Mouse (Mus musculus) intestine, embryonic 14.5 days (tissue): ENCODE measurements around the gene Srd5a3. TPM values are rescaled to one million over a fixed set of nuclear protein-coding genes. Genes with fewer than 3 reads are reported as not detected.

ENCODE experiments used
- ATAC-seq: fragments of 200-750 bp; cut with Nextera tagmentation; replicated peaks from 2 replicates; pipeline ENCODE4 v1.8.0; 2017; ENCODE audit warnings: low read depth, moderate number of reproducible peaks, moderate TSS enrichment, moderate library complexity; ENCODE audit not compliant: low FRiP score, low TSS enrichment
- DNase-seq: peaks from one replicate; pipeline ENCODE4 v3.0.0-alpha.2; 2018; ENCODE audit warnings: low spot score
- H3K27ac ChIP-seq: fragments of 300-500 bp; sonication (generic); 2 replicates; pipeline ENCODE4 v1.5.1; 2014; ENCODE audit warnings: low read depth, mild to moderate bottlenecking, control low read depth
- H3K27me3 ChIP-seq: fragments of 300-500 bp; sonication (generic); replicated peaks from 2 replicates; pipeline ENCODE4 v1.6.1; 2014; ENCODE audit warnings: low read length, control low read depth; ENCODE audit not compliant: control insufficient read depth, insufficient read depth
- H3K36me3 ChIP-seq: fragments of 300-500 bp; sonication (generic); 2 replicates; pipeline ENCODE4 v1.6.1; 2014; ENCODE audit warnings: low read length, control low read depth; ENCODE audit not compliant: control insufficient read depth, insufficient read depth
- H3K4me1 ChIP-seq: fragments of 300-500 bp; sonication (generic); replicated peaks from 2 replicates; pipeline ENCODE4 v1.6.1; 2014; ENCODE audit warnings: low read length, control low read depth, mixed read lengths; ENCODE audit not compliant: control insufficient read depth, insufficient read depth
- H3K4me2 ChIP-seq: fragments of 300-500 bp; sonication (generic); 2 replicates; pipeline ENCODE4 v1.6.1; 2014; ENCODE audit warnings: low read length
- H3K4me3 ChIP-seq: fragments of 300-500 bp; sonication (generic); 2 replicates; pipeline ENCODE4 v1.5.1; 2014; ENCODE audit warnings: low read depth, low read length, control low read depth, mixed read lengths
- H3K9ac ChIP-seq: fragments of 300-500 bp; sonication (generic); 2 replicates; pipeline ENCODE4 v1.6.1; 2014; ENCODE audit warnings: mild to moderate bottlenecking, low read length
- H3K9me3 ChIP-seq: fragments of 300-500 bp; sonication (generic); 2 replicates; pipeline ENCODE4 v1.6.1; 2016; ENCODE audit warnings: low read length, control low read depth; ENCODE audit not compliant: control insufficient read depth
- WGBS: fragments of 180-500 bp; shearing (Covaris S2); extraction: QIAGEN DNeasy Blood & Tissue Kit; methylation state at CpG from one replicate; pipeline ENCODE4 v1.1.7; 2014; 5-methylcytosine and 5-hydroxymethylcytosine counted together
- polyA plus RNA-seq: library from polyadenylated mRNA; unstranded; fragments of >200 nt; fragmentation: Nextera tagmentation; extraction: Ambion mirVana; gene quantifications from 2 replicates; pipeline ENCODE4 v1.2.1, GENCODE M21; 2014

Srd5a3 gene
- polyA plus RNA-seq, 1 experiment from 2014 or later = 31.2 TPM

GRCm38 (mm10) chr5:76120634-76121033 lies 19.4 kb upstream of the Srd5a3 start:
- Histone ChIP-seq H3K9ac (no peak overlapping the region), H3K4me3 (no peak overlapping the region), H3K9me3 (0 out of 2 replicates have a peak, but pooled peaks cover 5% of the 10 kb centered on the region), H3K27me3 (no peaks in the 10 kb centered on the region), H3K4me1 (no peaks in the 10 kb centered on the region), H3K27ac (no peak overlapping the region), H3K36me3 (no peaks in the 10 kb centered on the region), H3K4me2 (no peak overlapping the region)
- no peak for DNase-seq
- ATAC-seq = no peak
- WGBS = 73% methylated on average over 5 of the region's 5 CpGs

- H3K36me3 ChIP-seq = no peaks in the 10 kb centered on the region
- H3K9me3 ChIP-seq = 0 out of 2 replicates have a peak, but pooled peaks cover 2% of the 10 kb centered on the region
- H3K4me3 ChIP-seq = no peak overlapping the region
- H3K4me1 ChIP-seq = no peaks in the 10 kb centered on the region
- ATAC-seq = no peak
- H3K4me2 ChIP-seq = no peak overlapping the region
- H3K27ac ChIP-seq = no peak overlapping the region
- no peaks in the 10 kb centered on the region for H3K27me3 ChIP-seq
- no peak overlapping the region for H3K9ac ChIP-seq
- WGBS = 75% methylated on average over 5 of the region's 5 CpGs
- DNase-seq = no peak
Observed at GRCm38 (mm10) chr5:76127584-76128316, 12.3 kb upstream of the Srd5a3 start.

- Histone ChIP-seq H3K4me3 (no peak overlapping the region), H3K27me3 (no peaks in the 10 kb centered on the region), H3K36me3 (no peaks in the 10 kb centered on the region), H3K4me2 (no peak overlapping the region), H3K9me3 (no peaks in the 10 kb centered on the region), H3K27ac (no peak overlapping the region), H3K9ac (no peak overlapping the region), H3K4me1 (no peaks in the 10 kb centered on the region)
- 48% methylated on average over 2 of the region's 2 CpGs for WGBS
- ATAC-seq = no peak
- DNase-seq = no peak
Observed at GRCm38 (mm10) chr5:76130292-76130691, 9.8 kb upstream of the Srd5a3 start.

GRCm38 (mm10) chr5:76131990-76132389 lies 8.1 kb upstream of the Srd5a3 start:
- DNase-seq (no peak), ATAC-seq (no peak)
- Histone ChIP-seq H3K4me3 (no peak overlapping the region), H3K27me3 (no peaks in the 10 kb centered on the region), H3K9ac (no peak overlapping the region), H3K4me2 (no peak overlapping the region), H3K4me1 (no peaks in the 10 kb centered on the region), H3K36me3 (no peaks in the 10 kb centered on the region), H3K9me3 (no peaks in the 10 kb centered on the region), H3K27ac (no peak overlapping the region)
- WGBS = 77% methylated on average over 4 of the region's 4 CpGs

- DNase-seq (no peak), ATAC-seq (no peak)
- Histone ChIP-seq H3K27me3 (no peaks in the 10 kb centered on the region), H3K4me1 (peaks cover 5% of the 10 kb centered on the region; the same call in 1 of the 2 replicates), H3K27ac (no peak overlapping the region), H3K4me2 (no peak overlapping the region), H3K9me3 (no peaks in the 10 kb centered on the region), H3K4me3 (no peak overlapping the region), H3K9ac (no peak overlapping the region), H3K36me3 (no peaks in the 10 kb centered on the region)
- 55% methylated on average over 1 of the region's 1 CpGs for WGBS
Observed at GRCm38 (mm10) chr5:76135644-76136043, 4.4 kb upstream of the Srd5a3 start.

- WGBS = 92% methylated on average over 3 of the region's 3 CpGs
Observed at GRCm38 (mm10) chr5:76136271-76136670, 3.8 kb upstream of the Srd5a3 start.

GRCm38 (mm10) chr5:76137586-76137985 lies 2.5 kb upstream of the Srd5a3 start:
- H3K9ac ChIP-seq = no peak overlapping the region
- H3K27ac ChIP-seq = no peak overlapping the region
- H3K4me3 ChIP-seq = no peak overlapping the region
- no peak for ATAC-seq
- DNase-seq = no peak
- no peaks in the 10 kb centered on the region for H3K9me3 ChIP-seq
- H3K4me1 ChIP-seq = peaks cover 9% of the 10 kb centered on the region
- no peaks in the 10 kb centered on the region for H3K27me3 ChIP-seq
- H3K36me3 ChIP-seq = no peaks in the 10 kb centered on the region
- H3K4me2 ChIP-seq = no peak overlapping the region
- 96% methylated on average over 1 of the region's 1 CpGs for WGBS

More at GRCm38 (mm10) chr5:76136271-76136670, 3.8 kb upstream of the Srd5a3 start:
- no peak for DNase-seq
- H3K4me1 ChIP-seq = peaks cover 8% of the 10 kb centered on the region
- no peak overlapping the region for H3K4me3 ChIP-seq
- H3K4me2 ChIP-seq = no peak overlapping the region
- ATAC-seq = no peak
- H3K27ac ChIP-seq = no peak overlapping the region
- no peaks in the 10 kb centered on the region for H3K27me3 ChIP-seq
- H3K9me3 ChIP-seq = no peaks in the 10 kb centered on the region
- H3K36me3 ChIP-seq = no peaks in the 10 kb centered on the region
- H3K9ac ChIP-seq = no peak overlapping the region

- ATAC-seq (no peak), DNase-seq (no peak)
- 79% methylated on average over 1 of the region's 1 CpGs for WGBS
- H3K9ac ChIP-seq = no peak overlapping the region
- H3K9me3 ChIP-seq = no peaks in the 10 kb centered on the region
- peaks cover 9% of the 10 kb centered on the region for H3K4me1 ChIP-seq
- H3K4me3 ChIP-seq = no peak overlapping the region
- no peaks in the 10 kb centered on the region for H3K27me3 ChIP-seq
- H3K4me2 ChIP-seq = no peak overlapping the region
- H3K27ac ChIP-seq = no peak overlapping the region
- H3K36me3 ChIP-seq = no peaks in the 10 kb centered on the region
Observed at GRCm38 (mm10) chr5:76138071-76138470, 2.0 kb upstream of the Srd5a3 start.

GRCm38 (mm10) chr5:76138512-76138911 lies 1.6 kb upstream of the Srd5a3 start:
- H3K9ac ChIP-seq = no peak overlapping the region
- peaks cover 9% of the 10 kb centered on the region for H3K4me1 ChIP-seq
- H3K27ac ChIP-seq = no peak overlapping the region
- no peaks in the 10 kb centered on the region for H3K9me3 ChIP-seq
- DNase-seq (no peak), ATAC-seq (no peak)
- no peaks in the 10 kb centered on the region for H3K27me3 ChIP-seq
- 67% methylated on average over 10 of the region's 10 CpGs for WGBS
- no peak overlapping the region for H3K4me2 ChIP-seq
- no peaks in the 10 kb centered on the region for H3K36me3 ChIP-seq
- no peak overlapping the region for H3K4me3 ChIP-seq
